Mouse (Mus musculus): Measurements from ENCODE around the gene Gm11116.
"Not testable (repeated sequence)": the region's sequence is repeated elsewhere in the genome, so short reads cannot be mapped to it uniquely, and the experiment has no call there.

The Gm11116 gene

GRCm38 (mm10) chr5:88111430-88111829 is at the start of gene Gm11116:
TSS of gene Gm11116 (minus strand) at chr5:88111530.
- no peak for DNase-seq (ENCODE audit: extremely low spot score, low read depth, low spot score)

DNA sequence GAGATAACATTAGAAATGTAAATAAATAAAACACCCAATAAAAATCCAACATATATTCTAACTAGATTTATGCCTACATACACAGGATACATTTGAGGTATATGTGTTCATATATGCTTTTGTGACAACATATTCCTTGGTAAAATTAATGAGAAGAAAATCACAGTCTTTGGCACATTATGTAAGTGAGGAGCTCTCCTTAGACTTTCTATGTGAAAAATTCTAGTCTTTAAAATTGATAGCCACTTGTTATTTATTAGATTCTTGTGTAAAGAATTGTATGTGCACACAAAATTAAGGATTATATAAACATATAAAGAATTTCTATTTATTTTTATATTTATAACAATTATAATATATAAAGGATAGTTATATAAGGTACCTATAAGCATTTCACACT is 42.7 kb upstream of the Gm11116 start, which contains the start of gene Gm11115:
Gene Gm11115, minus strand, starts transcription at position 101 of the 400 bp plus-strand sequence.
- no peak for DNase-seq (ENCODE audit: extremely low spot score, low read depth, low spot score)

GRCm38 (mm10) chr5:88086256-88086655 is 25.1 kb downstream of the Gm11116 start, which contains the start of gene Smr2:
TSS of gene Smr2 (plus strand) at chr5:88086556.
- not testable (repeated sequence) for DNase-seq (ENCODE audit: extremely low spot score, low read depth, low spot score)
